Mouse (Mus musculus): ENCODE results near the gene Dppa2. TPM values are rescaled to one million over a fixed set of nuclear protein-coding genes. Genes with fewer than 3 reads are reported as not detected.

Gene Dppa2
- polyA plus RNA-seq, 1 experiment from 2014 or later = not detected

DNA sequence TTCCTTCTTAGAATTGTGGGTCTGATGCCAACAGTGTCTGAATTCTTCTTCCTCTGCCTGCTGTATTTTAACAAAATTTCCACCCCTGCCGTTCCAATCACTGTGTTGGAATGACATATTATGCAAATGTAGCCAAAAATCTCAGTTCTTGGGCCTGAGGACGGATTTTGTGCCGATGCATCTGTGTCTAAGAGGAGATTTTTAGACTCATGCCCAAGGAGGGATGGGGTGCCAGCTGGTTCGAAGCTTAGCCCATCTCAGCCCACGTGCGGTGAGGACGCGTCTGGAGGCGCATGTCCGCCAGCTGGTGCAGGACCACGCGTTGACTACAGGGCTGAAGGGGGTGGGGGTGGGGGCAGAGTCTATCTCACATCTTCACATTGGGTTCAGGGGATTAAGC, 57.2 kb downstream of the Dppa2 start:
- Histone ChIP-seq H3K9ac (replicated peaks; ENCODE audit: low read length) (no peak overlapping the region), H3K27ac (replicated peaks; ENCODE audit: low read depth, low read length) (no peak overlapping the region), H3K36me3 (ENCODE audit: control insufficient read depth, insufficient read depth, low read length) (no peaks in the 10 kb centered on the region), H3K4me2 (ENCODE audit: low read length) (no peak overlapping the region), H3K9me3 (ENCODE audit: control insufficient read depth, low read length) (peaks cover 3% of the 10 kb centered on the region; the same call in 1 of the 2 replicates), H3K4me3 (replicated peaks; ENCODE audit: low read depth, low read length) (no peak overlapping the region), H3K4me1 (ENCODE audit: control insufficient read depth, insufficient read depth, low read length) (no peaks in the 10 kb centered on the region), H3K27me3 (ENCODE audit: control insufficient read depth, insufficient read depth, low read length) (no peaks in the 10 kb centered on the region)
- DNase-seq (no peak), ATAC-seq (ENCODE audit: low FRiP score, low TSS enrichment) (no peak)
- 78% methylated on average over 12 of the region's 12 CpGs for WGBS

- H3K27ac ChIP-seq (replicated peaks; ENCODE audit: low read depth, low read length) = no peak overlapping the region
- H3K36me3 ChIP-seq (ENCODE audit: control insufficient read depth, insufficient read depth, low read length) = no peaks in the 10 kb centered on the region
- no peak overlapping the region for H3K4me3 ChIP-seq (replicated peaks; ENCODE audit: low read depth, low read length)
- no peaks in the 10 kb centered on the region for H3K9me3 ChIP-seq (ENCODE audit: control insufficient read depth, low read length)
- H3K27me3 ChIP-seq (ENCODE audit: control insufficient read depth, insufficient read depth, low read length) = no peaks in the 10 kb centered on the region
- DNase-seq = no peak
- no peak overlapping the region for H3K4me2 ChIP-seq (ENCODE audit: low read length)
- H3K9ac ChIP-seq (replicated peaks; ENCODE audit: low read length) = no peak overlapping the region
- H3K4me1 ChIP-seq (ENCODE audit: control insufficient read depth, insufficient read depth, low read length) = no peaks in the 10 kb centered on the region
- no peak for ATAC-seq (ENCODE audit: low FRiP score, low TSS enrichment)
- WGBS = 91% methylated on average over 5 of the region's 5 CpGs
Observed at GRCm38 (mm10) chr16:48366801-48367200, 63.1 kb downstream of the Dppa2 start.

DNA sequence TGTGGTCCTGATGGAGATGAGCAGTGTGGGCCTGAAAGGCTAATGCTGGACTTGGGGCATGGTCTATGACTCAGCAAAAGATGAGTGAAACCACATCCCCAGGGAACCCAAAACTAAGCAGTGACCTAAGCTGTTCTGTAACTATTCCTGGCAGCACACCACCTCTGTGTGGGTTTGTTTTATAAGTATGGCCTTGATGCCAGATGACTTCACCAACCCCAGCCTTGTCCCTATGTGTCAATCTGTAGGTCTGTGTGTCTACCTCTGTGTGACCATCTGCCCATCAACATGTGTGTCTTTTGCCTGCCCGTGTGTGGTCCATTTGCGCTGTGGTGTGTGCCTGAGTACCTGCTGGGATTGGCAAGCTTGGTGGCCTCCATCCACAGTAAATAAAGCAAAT, 64.4 kb downstream of the Dppa2 start:
- H3K27me3 ChIP-seq (ENCODE audit: control insufficient read depth, insufficient read depth, low read length) = no peaks in the 10 kb centered on the region
- no peak overlapping the region for H3K27ac ChIP-seq (replicated peaks; ENCODE audit: low read depth, low read length)
- H3K4me2 ChIP-seq (ENCODE audit: low read length) = no peak overlapping the region
- DNase-seq = no peak
- ATAC-seq (ENCODE audit: low FRiP score, low TSS enrichment) = 0 out of 2 replicates have a peak, but pooled peaks have one; percentile 21
- H3K4me3 ChIP-seq (replicated peaks; ENCODE audit: low read depth, low read length) = no peak overlapping the region
- H3K36me3 ChIP-seq (ENCODE audit: control insufficient read depth, insufficient read depth, low read length) = no peaks in the 10 kb centered on the region
- 97% methylated on average over 2 of the region's 2 CpGs for WGBS
- H3K9ac ChIP-seq (replicated peaks; ENCODE audit: low read length) = no peak overlapping the region
- no peaks in the 10 kb centered on the region for H3K9me3 ChIP-seq (ENCODE audit: control insufficient read depth, low read length)
- no peaks in the 10 kb centered on the region for H3K4me1 ChIP-seq (ENCODE audit: control insufficient read depth, insufficient read depth, low read length)

Other genes starting within 250 kb of the Dppa2 start
- not detected in 2 replicates for gene Dppa4, start 20.2 kb upstream of the Dppa2 start, polyA plus RNA-seq (2014; fragmentation: Nextera tagmentation; extraction: Ambion mirVana)
- not detected in 2 replicates for gene Gm5485, start 108.5 kb downstream of the Dppa2 start, polyA plus RNA-seq (2014; fragmentation: Nextera tagmentation; extraction: Ambion mirVana)
- gene Morc1, start 127.3 kb downstream of the Dppa2 start, polyA plus RNA-seq (2014; fragmentation: Nextera tagmentation; extraction: Ambion mirVana) = 0.07 TPM in 1 of 2 replicates, not detected in the other

Measured in midbrain, embryonic 14.5 days (tissue).